Mouse (Mus musculus): Measurements from ENCODE around the gene Tcf3. TPM values are rescaled to one million over a fixed set of nuclear protein-coding genes. Genes with fewer than 3 reads are reported as not detected.

Gene Tcf3
- total and polyA plus RNA-seq, 2 experiments from 2014 or later, result 36.1 to 91.4 TPM

- Histone ChIP-seq H3K9me3 (ENCODE audit: low read length) (no peaks in the 10 kb centered on the region), H3K4me1 (ENCODE audit: insufficient read depth) (peaks cover 24% of the 10 kb centered on the region), H3K9ac (peak overlapping the region; percentile 62; the same call in 1 of the 2 replicates), H3K4me3 (ENCODE audit: low read depth, low read length) (no peak overlapping the region), H3K27ac (ENCODE audit: low read depth, low read length) (peak overlapping the region; percentile 91; the same call in 1 of the 2 replicates), H3K27me3 (ENCODE audit: insufficient read depth, low read length) (no peaks in the 10 kb centered on the region), H3K36me3 (ENCODE audit: insufficient read depth) (peaks cover 26% of the 10 kb centered on the region), H3K4me2 (ENCODE audit: low read depth) (peak overlapping the region; percentile 65; the same call in 1 of the 2 replicates)
- TF ChIP-seq CTCF (IDR thresholded peaks at IDR 0.05; ENCODE audit: low read depth), result no peak
- no peak for ATAC-seq
- no peak for DNase-seq
- WGBS, result 81% methylated on average over 4 of the region's 4 CpGs
Measured at GRCm38 (mm10) chr10:80400704-80401161, 32.7 kb downstream of the Tcf3 start.

- no peak for ATAC-seq
- DNase-seq, result no peak
Measured at GRCm38 (mm10) chr10:80399973-80400703, 33.3 kb downstream of the Tcf3 start.

GRCm38 (mm10) chr10:80399191-80399972 lies 34.1 kb downstream of the Tcf3 start, which contains the start of gene Mbd3:
Gene Mbd3 (minus strand): TSS chr10:80399550.
- Histone ChIP-seq H3K27me3 (ENCODE audit: insufficient read depth, low read length) (no peaks in the 10 kb centered on the region), H3K9me3 (ENCODE audit: low read length) (no peaks in the 10 kb centered on the region), H3K4me1 (ENCODE audit: insufficient read depth) (peaks cover 18% of the 10 kb centered on the region), H3K4me2 (ENCODE audit: low read depth) (peak within 1 kb of the TSS; percentile 85), H3K27ac (ENCODE audit: low read depth, low read length) (peak within 1 kb of the TSS; percentile 100), H3K9ac (peak within 1 kb of the TSS; percentile 97), H3K4me3 (ENCODE audit: low read depth, low read length) (peak within 1 kb of the TSS; percentile 80), H3K36me3 (ENCODE audit: insufficient read depth) (peaks cover 36% of the 10 kb centered on the region)
- peak; percentile 96 for ATAC-seq
- WGBS, result under 1% methylated on average over 53 of the region's 82 CpGs
- peak; percentile 100 for DNase-seq
- no peak for TF ChIP-seq CTCF (IDR thresholded peaks at IDR 0.05; ENCODE audit: low read depth)

More at GRCm38 (mm10) chr10:80399973-80400703, 33.3 kb downstream of the Tcf3 start:
- no peak for TF ChIP-seq CTCF (IDR thresholded peaks at IDR 0.05; ENCODE audit: low read depth)
- Histone ChIP-seq H3K9ac (peak overlapping the region; percentile 62), H3K4me1 (ENCODE audit: insufficient read depth) (peaks cover 19% of the 10 kb centered on the region), H3K36me3 (ENCODE audit: insufficient read depth) (peaks cover 28% of the 10 kb centered on the region), H3K4me3 (ENCODE audit: low read depth, low read length) (peak overlapping the region; percentile 80), H3K9me3 (ENCODE audit: low read length) (no peaks in the 10 kb centered on the region), H3K4me2 (ENCODE audit: low read depth) (peak overlapping the region; percentile 65), H3K27me3 (ENCODE audit: insufficient read depth, low read length) (no peaks in the 10 kb centered on the region), H3K27ac (ENCODE audit: low read depth, low read length) (peak overlapping the region; percentile 91)
- WGBS, result 14% methylated on average over 17 of the region's 17 CpGs

GRCm38 (mm10) chr10:80398719-80399190 lies 34.7 kb downstream of the Tcf3 start:
- peak; percentile 69 for ATAC-seq
- DNase-seq, result peak; percentile 100
- Histone ChIP-seq H3K4me2 (ENCODE audit: low read depth) (peak overlapping the region; percentile 85), H3K4me1 (ENCODE audit: insufficient read depth) (peaks cover 18% of the 10 kb centered on the region), H3K9me3 (ENCODE audit: low read length) (no peaks in the 10 kb centered on the region), H3K27me3 (ENCODE audit: insufficient read depth, low read length) (no peaks in the 10 kb centered on the region), H3K36me3 (ENCODE audit: insufficient read depth) (peaks cover 36% of the 10 kb centered on the region), H3K4me3 (ENCODE audit: low read depth, low read length) (peak overlapping the region; percentile 80), H3K9ac (peak overlapping the region; percentile 97), H3K27ac (ENCODE audit: low read depth, low read length) (peak overlapping the region; percentile 100)
- WGBS, result under 1% methylated on average over 58 of the region's 59 CpGs
- no peak for TF ChIP-seq CTCF (IDR thresholded peaks at IDR 0.05; ENCODE audit: low read depth)

- H3K9me3 ChIP-seq (ENCODE audit: low read length), result no peaks in the 10 kb centered on the region
- 0% methylated on average over 1 of the region's 1 CpGs for WGBS
- peak overlapping the region; percentile 85 for H3K4me2 ChIP-seq (ENCODE audit: low read depth)
- H3K36me3 ChIP-seq (ENCODE audit: insufficient read depth), result peaks cover 36% of the 10 kb centered on the region
- peak overlapping the region; percentile 100 for H3K27ac ChIP-seq (ENCODE audit: low read depth, low read length)
- H3K9ac ChIP-seq, result peak overlapping the region; percentile 97
- DNase-seq, result no peak
- ATAC-seq, result no peak
- TF ChIP-seq CTCF (IDR thresholded peaks at IDR 0.05; ENCODE audit: low read depth), result no peak; the same call in 1 of the 2 replicates
- H3K27me3 ChIP-seq (ENCODE audit: insufficient read depth, low read length), result no peaks in the 10 kb centered on the region
- peak overlapping the region; percentile 80 for H3K4me3 ChIP-seq (ENCODE audit: low read depth, low read length)
- H3K4me1 ChIP-seq (ENCODE audit: insufficient read depth), result peaks cover 18% of the 10 kb centered on the region
Measured at GRCm38 (mm10) chr10:80398174-80398535, 35.3 kb downstream of the Tcf3 start.

- H3K9me3 ChIP-seq (ENCODE audit: low read length), result no peaks in the 10 kb centered on the region
- WGBS, result 27% methylated on average over 8 of the region's 8 CpGs
- H3K4me3 ChIP-seq (ENCODE audit: low read depth, low read length), result peak overlapping the region; percentile 80
- peaks cover 36% of the 10 kb centered on the region for H3K36me3 ChIP-seq (ENCODE audit: insufficient read depth)
- 0 out of 2 replicates have a peak, but pooled peaks have one; percentile 12 for TF ChIP-seq CTCF (IDR thresholded peaks at IDR 0.05; ENCODE audit: low read depth)
- peak overlapping the region; percentile 97 for H3K9ac ChIP-seq
- ATAC-seq (no peak), DNase-seq (no peak)
- H3K27ac ChIP-seq (ENCODE audit: low read depth, low read length), result peak overlapping the region; percentile 100
- peak overlapping the region; percentile 85 for H3K4me2 ChIP-seq (ENCODE audit: low read depth)
- H3K27me3 ChIP-seq (ENCODE audit: insufficient read depth, low read length), result no peaks in the 10 kb centered on the region
- peaks cover 18% of the 10 kb centered on the region for H3K4me1 ChIP-seq (ENCODE audit: insufficient read depth)
Measured at GRCm38 (mm10) chr10:80397524-80398173, 35.8 kb downstream of the Tcf3 start.

Measured in forebrain, postnatal 0 days (tissue).